Comparison of ENCODE assay signal across 29 mouse cellular contexts in the genomic region with DNA sequence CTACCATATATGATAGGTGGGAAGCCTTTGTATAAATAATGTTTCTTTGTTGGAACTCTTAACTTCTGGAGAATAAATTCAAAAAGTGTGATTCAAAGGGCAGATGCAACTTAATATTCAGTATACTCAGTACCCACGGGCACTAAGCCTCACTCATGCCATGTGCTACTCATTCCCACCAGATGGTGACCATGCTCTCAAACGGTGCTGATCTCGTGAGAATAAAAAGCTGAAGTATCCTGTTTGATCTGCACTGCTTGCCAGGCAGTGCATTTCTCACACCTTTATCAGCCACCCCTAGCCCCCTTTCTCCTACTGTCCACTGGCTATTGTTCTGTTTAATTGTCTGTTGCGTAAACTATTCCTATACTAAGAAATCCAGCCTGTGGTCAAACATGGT.
DNase-seq lines count a peak whose midpoint lies in the region; ATAC-seq and TF ChIP-seq lines count a peak whose summit lies in the region.
"Had no signal": no experiment of that assay in that cellular context is flagged by ENCODE, and none has a peak within 500 bp of the region (broad histone marks: within the 10 kb centered on the region; RNA-seq: fewer than 3 reads in every experiment).

No protein-coding gene starts in this region.

- intact Hi-C loops in left cerebral cortex, adult 2 months (cut with DNase I) = no loop called here
- intact Hi-C loops in left cerebral cortex, postnatal 36 days (cut with DNase I) = no loop called here
- intact Hi-C loops in heart, postnatal 25 days (cut with DNase I) = no loop called here

- ATAC-seq in forebrain, embryonic 15.5 days (replicated peaks) = peak; percentile 55
- ATAC-seq in forebrain, embryonic 11.5 days (replicated peaks; ENCODE audit: low FRiP score) = no peak
- ATAC-seq: forebrain, embryonic 16.5 days; hindbrain, postnatal 0 days; inflammation-experienced regulatory T-cells, adult 6 months; intestine, embryonic 16.5 days; Patski had no signal

- no peaks in the 10 kb centered on the region for H3K9me3 ChIP-seq in forebrain, embryonic 15.5 days
- no peaks in the 10 kb centered on the region for H3K9me3 ChIP-seq in forebrain, embryonic 11.5 days (ENCODE audit: control insufficient read depth, low read length)
- H3K9me3 ChIP-seq: embryonic facial prominence, embryonic 10.5 days; embryonic facial prominence, embryonic 13.5 days; heart, embryonic 10.5 days; heart, embryonic 13.5 days had no signal

- no peaks in the 10 kb centered on the region for H3K4me1 ChIP-seq in forebrain, embryonic 15.5 days
- no peaks in the 10 kb centered on the region for H3K4me1 ChIP-seq in forebrain, embryonic 11.5 days (replicated peaks; ENCODE audit: control insufficient read depth, insufficient read depth, low read length)
- H3K4me1 ChIP-seq: embryonic facial prominence, embryonic 10.5 days; embryonic facial prominence, embryonic 13.5 days; heart, embryonic 10.5 days; heart, embryonic 13.5 days had no signal

- no peak for TF ChIP-seq CTCF in left cerebral cortex, adult 2 months (IDR thresholded peaks at IDR 0.05)

- no peak overlapping the region for H3K9ac ChIP-seq in forebrain, embryonic 15.5 days (replicated peaks)
- H3K9ac ChIP-seq in forebrain, embryonic 11.5 days (ENCODE audit: low read length) = no peak overlapping the region
- H3K9ac ChIP-seq: embryonic facial prominence, embryonic 13.5 days; heart, embryonic 13.5 days; hindbrain, embryonic 14.5 days had no signal

- whole genome bisulfite sequencing in forebrain, embryonic 15.5 days = 59% methylated on average over 4 of the region's 4 CpGs
- 78% methylated on average over 4 of the region's 4 CpGs for WGBS in forebrain, embryonic 11.5 days

- H3K4me2 ChIP-seq in forebrain, embryonic 15.5 days (replicated peaks) = no peak overlapping the region
- no peak overlapping the region for H3K4me2 ChIP-seq in forebrain, embryonic 11.5 days (ENCODE audit: low read depth, low read length, severe bottlenecking)
- H3K4me2 ChIP-seq: embryonic facial prominence, embryonic 13.5 days; heart, embryonic 13.5 days; hindbrain, embryonic 14.5 days had no signal

- H3K27me3 ChIP-seq in forebrain, embryonic 15.5 days = no peaks in the 10 kb centered on the region
- no peaks in the 10 kb centered on the region for H3K27me3 ChIP-seq in forebrain, embryonic 11.5 days (ENCODE audit: control insufficient read depth, insufficient read depth, low read length)
- H3K27me3 ChIP-seq: embryonic facial prominence, embryonic 13.5 days; heart, embryonic 13.5 days; Patski had no signal

- no peaks in the 10 kb centered on the region for H3K36me3 ChIP-seq in forebrain, embryonic 15.5 days
- no peaks in the 10 kb centered on the region for H3K36me3 ChIP-seq in forebrain, embryonic 11.5 days (ENCODE audit: control insufficient read depth, insufficient read depth, low read length)
- H3K36me3 ChIP-seq: embryonic facial prominence, embryonic 10.5 days; embryonic facial prominence, embryonic 13.5 days; G1E; heart, embryonic 10.5 days; heart, embryonic 13.5 days had no signal

- DNase-seq in forebrain, embryonic 11.5 days (ENCODE audit: low spot score) = no peak
- DNase-seq in left cerebral cortex, adult 2 months (ENCODE audit: extremely low spot score in 1 of 2, low spot score in 2 of 2) = no peak
- DNase-seq in left cerebral cortex, postnatal 36 days (ENCODE audit: low spot score in 2 of 2) = no peak
- peak; percentile 53 for DNase-seq in brain, adult 2 months (ENCODE audit: low read depth, low spot score)
- no peak for DNase-seq in heart, postnatal 25 days (ENCODE audit: low spot score)
- DNase-seq: adrenal gland, postnatal 10 days; adrenal gland, postnatal 36 days; B cell, adult 2 months; cerebellum, adult 11-12 months; cerebellum, adult 8-10 months; cerebellum, postnatal 10 days; embryo, embryonic 11 days; gastrocnemius, postnatal 10 days; gastrocnemius, postnatal 36 days; heart, adult 2 months; heart, postnatal 14 days had no signal

- no peak overlapping the region for H3K27ac ChIP-seq in forebrain, embryonic 15.5 days (replicated peaks)
- H3K27ac ChIP-seq in forebrain, embryonic 11.5 days (ENCODE audit: low read depth, low read length) = no peak overlapping the region
- H3K27ac ChIP-seq in left cerebral cortex, adult 2 months = 0 out of 2 replicates have a peak overlapping the region, but pooled peaks have one; percentile 47
- H3K27ac ChIP-seq: embryonic facial prominence, embryonic 10.5 days; embryonic facial prominence, embryonic 13.5 days; heart, adult 2 months; heart, embryonic 10.5 days; heart, embryonic 13.5 days; hindbrain, embryonic 14.5 days; hindbrain, postnatal 0 days had no signal

- H3K4me3 ChIP-seq in forebrain, embryonic 15.5 days = no peak overlapping the region
- H3K4me3 ChIP-seq in forebrain, embryonic 11.5 days (ENCODE audit: low read depth, low read length) = no peak overlapping the region
- H3K4me3 ChIP-seq in left cerebral cortex, adult 2 months = no peak overlapping the region
- H3K4me3 ChIP-seq: embryonic facial prominence, embryonic 10.5 days; embryonic facial prominence, embryonic 13.5 days; erythroblast, embryonic 14.5 days; heart, adult 2 months; heart, embryonic 10.5 days; heart, embryonic 13.5 days had no signal
